Mouse (Mus musculus): Measurements from ENCODE around the gene Cd300lf. TPM values are rescaled to one million over a fixed set of nuclear protein-coding genes. Genes with fewer than 3 reads are reported as not detected.

Gene Cd300lf
- polyA plus RNA-seq, 1 experiment from 2014 or later = 0.36 TPM

DNA sequence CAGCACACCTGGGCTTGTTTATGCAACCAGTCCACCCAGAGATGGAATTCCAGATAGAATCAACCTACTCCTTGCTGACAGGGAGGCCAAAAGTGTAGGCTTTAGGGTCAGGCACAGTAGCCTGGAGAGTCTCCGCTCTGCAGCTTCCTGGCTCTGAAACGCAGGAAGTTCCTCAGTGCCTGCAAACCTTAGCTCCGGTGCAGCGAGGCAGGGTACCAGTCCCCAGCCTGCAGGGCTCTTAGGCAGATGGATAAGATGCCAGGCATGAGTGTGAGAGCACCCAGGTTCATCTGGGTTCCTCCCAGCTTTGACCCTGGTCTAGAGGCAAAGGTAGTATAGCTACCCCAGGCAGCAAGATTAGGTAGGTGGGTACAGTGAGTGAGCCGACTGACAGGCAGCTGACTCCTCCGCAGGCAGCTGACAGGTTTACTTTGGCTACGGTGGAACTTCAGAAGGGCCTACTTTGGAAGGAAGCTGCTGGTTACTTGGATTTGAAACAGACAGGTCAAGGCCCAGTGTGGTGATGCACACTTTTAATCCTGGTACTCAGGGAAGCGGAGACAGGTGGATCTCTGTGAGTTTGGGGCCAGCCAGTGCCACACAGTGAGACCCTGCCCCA, 33.9 kb upstream of the Cd300lf start:
- H3K27ac ChIP-seq = no peak overlapping the region
- no peaks in the 10 kb centered on the region for H3K9me3 ChIP-seq (replicated peaks)
- H3K4me3 ChIP-seq (replicated peaks) = no peak overlapping the region
- no peak overlapping the region for H3K4me2 ChIP-seq
- H3K4me1 ChIP-seq = peaks cover 63% of the 10 kb centered on the region
- H3K27me3 ChIP-seq = no peaks in the 10 kb centered on the region; the same call in 1 of the 2 replicates
- no peak for ATAC-seq (replicated peaks; ENCODE audit: low FRiP score)
- H3K36me3 ChIP-seq = no peaks in the 10 kb centered on the region
- 59% methylated on average over 8 of the region's 8 CpGs for WGBS
- H3K9ac ChIP-seq = no peak overlapping the region

DNA sequence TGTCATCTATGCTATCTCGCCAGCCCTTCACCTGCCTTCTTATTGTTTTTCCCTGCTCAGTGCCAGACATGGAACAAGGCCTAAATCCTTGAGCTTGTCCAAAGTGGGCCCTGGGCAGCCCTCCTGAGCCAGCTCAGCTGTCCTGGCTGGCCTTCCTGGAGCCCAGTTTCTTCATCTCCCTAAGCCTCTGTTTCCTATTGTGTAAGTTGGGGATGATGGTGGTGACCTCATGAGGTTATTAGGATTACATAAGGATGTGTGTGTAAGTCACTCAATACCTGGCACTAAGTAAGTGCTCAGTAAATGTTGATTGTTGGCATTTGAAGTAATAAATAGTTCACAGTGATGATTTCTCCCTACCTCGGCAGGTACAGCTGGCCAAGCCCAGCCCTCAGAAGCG, 33.0 kb upstream of the Cd300lf start:
- Histone ChIP-seq H3K4me1 (peaks cover 63% of the 10 kb centered on the region), H3K27me3 (no peaks in the 10 kb centered on the region; the same call in 1 of the 2 replicates), H3K9ac (no peak overlapping the region), H3K4me3 (replicated peaks) (no peak overlapping the region), H3K36me3 (no peaks in the 10 kb centered on the region), H3K27ac (no peak overlapping the region), H3K9me3 (replicated peaks) (no peaks in the 10 kb centered on the region), H3K4me2 (no peak overlapping the region)
- 91% methylated on average over 3 of the region's 3 CpGs for WGBS
- no peak for ATAC-seq (replicated peaks; ENCODE audit: low FRiP score)

DNA sequence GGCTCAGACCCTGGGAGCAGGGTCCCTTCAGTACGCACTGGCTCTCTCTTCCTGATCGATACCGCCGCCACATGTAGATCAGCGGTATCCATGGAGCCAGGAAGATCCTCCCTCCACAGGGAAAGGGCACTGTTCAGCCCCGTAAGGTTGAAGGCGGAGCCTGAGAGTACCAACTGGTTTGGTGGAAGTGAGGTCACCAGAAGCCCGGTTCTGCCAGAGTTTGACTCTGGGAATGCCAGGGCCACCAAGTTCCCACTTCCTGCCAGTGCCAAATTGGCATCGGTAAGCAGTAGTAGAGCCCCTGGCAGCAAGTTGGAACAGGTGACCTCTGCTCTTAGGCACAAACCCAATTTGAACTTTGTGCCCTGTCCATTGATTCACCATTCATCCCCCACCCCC, 31.2 kb upstream of the Cd300lf start:
- H3K9me3 ChIP-seq (replicated peaks) = no peaks in the 10 kb centered on the region
- H3K4me1 ChIP-seq = peaks cover 54% of the 10 kb centered on the region
- H3K27me3 ChIP-seq = no peaks in the 10 kb centered on the region; the same call in 1 of the 2 replicates
- H3K4me2 ChIP-seq = peak overlapping the region; percentile 89
- ATAC-seq (replicated peaks; ENCODE audit: low FRiP score) = no peak
- under 1% methylated on average over 9 of the region's 9 CpGs for WGBS
- H3K4me3 ChIP-seq (replicated peaks) = peak overlapping the region; percentile 66
- no peaks in the 10 kb centered on the region for H3K36me3 ChIP-seq
- H3K27ac ChIP-seq = peak overlapping the region; percentile 71
- peak overlapping the region; percentile 64 for H3K9ac ChIP-seq

DNA sequence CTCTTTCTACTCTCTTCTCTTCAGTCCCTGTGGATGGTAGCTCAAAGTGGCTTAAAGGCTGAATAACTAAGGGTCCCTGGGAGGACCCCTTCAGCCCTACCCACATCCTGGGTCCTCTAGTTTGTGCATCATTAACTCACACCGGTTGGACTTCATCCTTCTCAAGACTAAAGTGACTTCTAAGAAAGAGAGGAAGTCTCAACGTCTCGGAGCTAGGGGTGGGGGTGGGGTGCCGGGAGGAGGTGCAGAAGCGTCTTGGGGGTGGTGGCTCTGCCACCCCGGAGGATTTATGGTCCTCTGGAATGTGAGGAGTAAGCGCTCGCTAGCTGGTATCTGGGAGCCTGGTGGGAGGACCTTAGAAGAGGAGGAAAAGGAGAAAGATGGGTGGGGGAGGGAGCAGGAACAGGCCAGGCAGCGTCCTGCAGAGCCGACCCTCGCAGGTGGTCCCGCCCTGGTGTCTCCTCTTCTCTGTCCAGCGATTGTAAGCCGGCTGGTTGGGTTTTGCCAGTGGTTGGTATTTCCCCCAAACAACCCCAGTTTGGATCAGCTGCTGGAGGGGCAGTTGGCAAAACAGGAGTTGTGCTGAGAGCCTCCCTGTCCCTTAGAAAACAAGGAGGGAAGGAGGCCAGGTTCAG, 30.7 kb upstream of the Cd300lf start:
- peak overlapping the region; percentile 71 for H3K27ac ChIP-seq
- no peaks in the 10 kb centered on the region for H3K36me3 ChIP-seq
- peak; percentile 30 for ATAC-seq (replicated peaks; ENCODE audit: low FRiP score)
- peak overlapping the region; percentile 64 for H3K9ac ChIP-seq
- WGBS = 0% methylated on average over 14 of the region's 14 CpGs
- no peaks in the 10 kb centered on the region for H3K9me3 ChIP-seq (replicated peaks)
- H3K4me1 ChIP-seq = peaks cover 54% of the 10 kb centered on the region
- peak overlapping the region; percentile 66 for H3K4me3 ChIP-seq (replicated peaks)
- peak overlapping the region; percentile 89 for H3K4me2 ChIP-seq
- H3K27me3 ChIP-seq = no peaks in the 10 kb centered on the region; the same call in 1 of the 2 replicates

DNA sequence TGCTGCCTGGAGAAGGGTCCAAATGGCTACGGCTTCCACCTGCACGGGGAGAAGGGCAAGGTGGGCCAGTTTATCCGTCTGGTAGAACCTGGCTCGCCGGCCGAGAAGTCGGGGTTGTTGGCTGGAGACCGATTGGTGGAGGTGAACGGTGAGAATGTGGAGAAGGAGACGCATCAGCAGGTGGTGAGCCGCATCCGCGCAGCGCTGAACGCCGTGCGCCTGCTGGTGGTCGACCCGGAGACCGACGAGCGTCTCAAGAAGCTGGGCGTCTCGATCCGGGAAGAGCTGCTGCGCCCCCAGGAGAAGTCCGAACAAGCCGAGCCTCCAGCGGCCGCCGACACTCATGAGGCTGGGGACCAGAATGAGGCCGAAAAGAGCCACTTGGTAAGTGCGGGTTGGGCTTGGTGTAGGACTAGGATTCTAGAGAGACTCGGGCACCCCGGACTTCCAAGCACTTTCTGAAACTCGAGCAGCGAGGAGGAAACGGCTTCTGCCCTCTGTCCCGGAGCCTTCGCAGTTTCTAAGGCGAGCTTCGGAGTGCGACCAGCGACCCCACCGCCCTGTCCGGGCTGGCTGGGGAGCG, 29.9 kb upstream of the Cd300lf start:
- Histone ChIP-seq H3K4me2 (peak overlapping the region; percentile 89), H3K4me3 (replicated peaks) (peak overlapping the region; percentile 66), H3K4me1 (peaks cover 55% of the 10 kb centered on the region), H3K27ac (peak overlapping the region; percentile 71), H3K9ac (peak overlapping the region; percentile 64), H3K9me3 (replicated peaks) (no peaks in the 10 kb centered on the region), H3K27me3 (no peaks in the 10 kb centered on the region; the same call in 1 of the 2 replicates), H3K36me3 (no peaks in the 10 kb centered on the region)
- WGBS = under 1% methylated on average over 47 of the region's 47 CpGs
- ATAC-seq (replicated peaks; ENCODE audit: low FRiP score) = 0 out of 2 replicates have a peak, but pooled peaks have one; percentile 9

DNA sequence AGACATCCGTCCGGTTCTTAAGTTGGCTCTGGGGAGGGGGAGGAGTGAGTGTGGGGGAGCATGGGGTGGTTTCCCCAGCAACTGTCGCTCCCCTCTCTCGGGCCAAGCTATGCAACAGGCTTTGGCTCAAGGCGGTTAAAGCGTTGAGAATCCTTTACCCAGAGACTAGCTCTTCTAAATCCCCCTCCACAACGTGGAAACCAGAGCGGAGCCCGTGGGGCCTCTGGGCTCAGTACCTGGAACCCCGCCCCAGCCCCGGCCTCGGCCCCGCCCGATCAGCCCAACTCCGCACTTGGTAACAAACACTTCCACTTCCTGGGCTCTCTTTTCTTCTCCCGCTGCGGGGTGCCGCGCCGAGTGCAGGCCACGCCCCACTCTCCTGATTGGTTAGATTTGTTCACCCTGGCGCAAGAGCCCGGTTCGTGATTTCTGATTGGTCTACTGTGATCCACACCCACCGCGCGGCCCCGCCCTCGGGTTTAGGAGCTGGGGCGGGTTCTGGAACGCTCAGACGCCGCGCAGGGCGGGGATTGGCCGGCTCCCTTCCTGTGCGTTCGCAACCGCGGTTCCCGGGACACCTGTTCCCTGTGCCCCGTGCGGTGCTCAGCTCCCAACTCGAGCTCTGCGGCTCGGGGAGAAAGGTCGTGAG, 29.2 kb upstream of the Cd300lf start, which contains the start of gene Slc9a3r1:
TSS of gene Slc9a3r1 (plus strand) at position 510 of the 649 bp plus-strand sequence.
- WGBS = under 1% methylated on average over 47 of the region's 47 CpGs
- Histone ChIP-seq H3K9ac (peak within 1 kb of the TSS; percentile 64), H3K4me1 (peaks cover 60% of the 10 kb centered on the region), H3K27me3 (no peaks in the 10 kb centered on the region; the same call in 1 of the 2 replicates), H3K4me2 (peak within 1 kb of the TSS; percentile 89), H3K9me3 (replicated peaks) (no peaks in the 10 kb centered on the region), H3K27ac (peak within 1 kb of the TSS; percentile 87), H3K4me3 (replicated peaks) (peak within 1 kb of the TSS; percentile 66), H3K36me3 (no peaks in the 10 kb centered on the region)
- peak; percentile 94 for ATAC-seq (replicated peaks; ENCODE audit: low FRiP score)

DNA sequence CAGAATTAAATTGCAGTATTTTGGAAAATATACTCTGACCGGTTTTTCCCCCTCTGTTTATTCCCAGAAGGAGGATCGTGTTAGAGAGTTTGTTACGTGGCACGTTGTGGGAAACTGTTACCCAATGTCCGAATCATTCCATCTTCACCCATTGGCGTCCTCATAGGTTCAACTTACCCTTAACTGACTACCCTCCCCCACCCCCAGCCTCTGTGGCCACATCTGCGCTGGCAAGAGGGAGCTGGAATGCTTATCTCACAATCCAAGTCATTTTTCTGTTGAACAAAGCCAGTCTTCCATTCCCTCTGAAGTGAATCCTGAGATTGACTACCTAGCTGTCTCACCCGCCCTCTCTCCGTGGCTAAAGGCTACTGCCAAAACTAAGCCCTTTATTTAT, 28.4 kb upstream of the Cd300lf start:
- Histone ChIP-seq H3K4me2 (peak overlapping the region; percentile 89), H3K36me3 (no peaks in the 10 kb centered on the region), H3K4me3 (replicated peaks) (peak overlapping the region; percentile 66), H3K4me1 (peaks cover 56% of the 10 kb centered on the region), H3K9me3 (replicated peaks) (no peaks in the 10 kb centered on the region), H3K9ac (0 out of 2 replicates have a peak overlapping the region, but pooled peaks have one; percentile 48), H3K27me3 (no peaks in the 10 kb centered on the region; the same call in 1 of the 2 replicates), H3K27ac (peak overlapping the region; percentile 87; the same call in 1 of the 2 replicates)
- WGBS = 32% methylated on average over 9 of the region's 9 CpGs
- ATAC-seq (replicated peaks; ENCODE audit: low FRiP score) = no peak

DNA sequence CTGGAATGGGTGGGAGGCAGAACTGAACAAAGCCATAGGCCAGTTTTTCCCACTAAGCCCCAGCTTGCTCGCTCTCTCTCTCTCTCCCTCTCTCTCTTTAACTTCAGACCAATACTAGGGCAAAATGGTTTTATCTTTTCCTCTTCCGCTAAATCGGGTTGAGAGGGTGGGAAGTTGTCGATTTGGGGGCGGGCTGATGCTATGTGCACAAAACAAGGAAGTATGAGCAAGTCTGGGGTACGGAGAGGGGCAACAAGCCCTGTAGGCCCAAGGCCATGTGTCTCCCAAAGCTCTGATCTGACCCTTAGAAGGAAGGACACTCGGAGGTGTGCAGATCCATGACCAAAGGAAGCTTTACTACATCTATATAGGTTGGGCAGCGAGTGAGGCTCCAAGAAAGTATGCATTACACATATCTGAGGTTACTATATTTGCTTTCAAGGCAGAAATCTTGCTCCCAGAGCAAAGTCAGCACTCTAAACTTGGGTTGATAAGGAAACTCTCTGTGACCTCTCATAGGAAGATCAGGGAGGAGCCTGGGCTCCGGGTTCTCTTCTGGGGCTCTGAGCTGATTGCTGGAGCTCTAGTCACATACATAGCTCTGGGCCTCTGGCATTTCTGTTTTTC, 27.9 kb upstream of the Cd300lf start:
- Histone ChIP-seq H3K4me3 (replicated peaks) (no peak overlapping the region), H3K27me3 (peaks cover under 1% of the 10 kb centered on the region; the same call in 1 of the 2 replicates), H3K4me2 (no peak overlapping the region), H3K9ac (no peak overlapping the region), H3K9me3 (replicated peaks) (no peaks in the 10 kb centered on the region), H3K36me3 (no peaks in the 10 kb centered on the region), H3K27ac (no peak overlapping the region; the same call in 1 of the 2 replicates), H3K4me1 (peaks cover 54% of the 10 kb centered on the region)
- no peak for ATAC-seq (replicated peaks; ENCODE audit: low FRiP score)
- 68% methylated on average over 9 of the region's 9 CpGs for WGBS

DNA sequence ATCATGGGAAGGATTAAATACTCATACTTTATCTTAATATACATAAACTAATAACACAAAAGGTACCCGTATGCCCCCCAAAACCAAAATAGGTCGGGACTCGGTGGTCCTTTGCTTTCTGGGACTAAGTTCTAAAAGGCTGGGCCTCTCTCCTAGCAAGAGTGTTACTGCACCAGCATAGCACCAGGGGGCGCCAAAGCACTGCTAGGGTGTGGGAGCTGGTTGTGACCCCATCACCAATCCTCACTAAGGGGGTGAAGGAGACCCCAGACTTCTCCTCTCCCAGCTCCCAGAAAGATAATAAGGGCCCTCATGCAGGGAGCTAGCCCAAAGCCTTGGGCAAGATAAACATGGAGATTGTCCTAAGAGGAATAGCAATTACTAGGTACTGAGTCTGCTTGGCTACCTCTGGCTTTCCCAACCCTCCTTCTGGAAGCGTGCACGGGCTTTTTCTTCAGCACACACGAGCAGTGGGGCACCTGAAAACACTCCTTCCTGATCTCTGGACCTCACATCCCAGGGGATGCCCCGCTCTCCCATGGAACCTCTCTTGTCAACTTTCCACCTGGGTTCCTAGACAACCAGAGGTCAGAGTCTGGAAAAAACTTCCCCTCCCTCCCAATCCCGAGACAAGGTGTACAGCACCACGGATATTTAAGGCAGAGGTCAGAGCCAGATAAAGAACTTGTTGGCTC, 27.2 kb upstream of the Cd300lf start:
- Histone ChIP-seq H3K27ac (no peak overlapping the region), H3K27me3 (peaks cover 7% of the 10 kb centered on the region), H3K9ac (no peak overlapping the region), H3K4me2 (no peak overlapping the region), H3K4me1 (peaks cover 49% of the 10 kb centered on the region), H3K4me3 (replicated peaks) (no peak overlapping the region), H3K36me3 (no peaks in the 10 kb centered on the region), H3K9me3 (replicated peaks) (no peaks in the 10 kb centered on the region)
- no peak for ATAC-seq (replicated peaks; ENCODE audit: low FRiP score)
- 41% methylated on average over 10 of the region's 10 CpGs for whole genome bisulfite sequencing

DNA sequence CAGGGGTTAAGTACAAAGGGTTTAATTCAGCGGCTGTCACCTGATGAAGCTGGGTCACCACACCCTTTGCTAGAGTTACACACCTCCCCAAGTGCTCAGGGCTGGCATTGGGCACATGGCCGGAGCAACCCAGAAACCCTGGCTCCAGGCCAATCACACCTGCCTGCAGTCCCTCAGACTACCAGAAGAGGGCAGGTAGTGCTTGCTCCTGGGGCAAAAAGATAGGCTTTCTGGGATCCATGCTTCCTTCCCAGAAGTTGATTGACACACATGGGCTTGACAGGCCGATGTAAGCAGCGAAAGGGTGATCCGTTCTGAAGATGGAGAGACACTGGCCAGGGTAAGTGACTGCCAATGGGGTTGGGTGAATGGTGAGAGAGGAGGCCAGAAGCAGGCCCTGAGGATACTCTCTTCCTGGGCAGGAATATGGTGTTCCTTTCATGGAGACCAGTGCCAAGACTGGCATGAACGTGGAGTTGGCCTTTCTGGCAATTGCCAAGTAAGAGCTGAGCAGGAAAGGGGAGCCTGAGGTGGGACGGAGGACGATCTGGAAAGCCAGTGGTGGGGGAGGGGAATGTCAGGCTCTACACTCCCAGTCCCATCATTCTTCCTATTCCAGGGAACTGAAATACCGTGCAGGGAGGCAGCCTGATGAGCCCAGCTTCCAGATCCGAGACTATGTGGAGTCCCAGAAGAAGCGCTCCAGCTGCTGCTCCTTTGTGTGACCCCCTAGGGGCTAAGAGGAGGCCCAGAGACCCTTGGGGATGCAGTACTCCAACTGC, 26.4 kb upstream of the Cd300lf start:
- no peak overlapping the region for H3K4me3 ChIP-seq (replicated peaks)
- H3K9ac ChIP-seq = no peak overlapping the region
- no peak overlapping the region for H3K4me2 ChIP-seq
- H3K4me1 ChIP-seq = peaks cover 46% of the 10 kb centered on the region
- 51% methylated on average over 11 of the region's 11 CpGs for WGBS
- no peaks in the 10 kb centered on the region for H3K36me3 ChIP-seq
- no peak for ATAC-seq (replicated peaks; ENCODE audit: low FRiP score)
- no peaks in the 10 kb centered on the region for H3K9me3 ChIP-seq (replicated peaks)
- no peak overlapping the region for H3K27ac ChIP-seq
- H3K27me3 ChIP-seq = peaks cover 15% of the 10 kb centered on the region
